Mouse (Mus musculus) left cerebral cortex, adult 18-20 months (tissue): ENCODE data around the gene A830005F24Rik. TPM values are rescaled to one million over a fixed set of nuclear protein-coding genes. Genes with fewer than 3 reads are reported as not detected.
A peak's percentile ranks its signal among the peaks of the same experiment; 100 is the strongest.

Source experiments
- DNase-seq, 2 experiments: peaks; one replicate each; pipeline ENCODE4 v3.0.0; 2021 to 2022; ENCODE audit warnings: low spot score in 2 of 2, mixed read lengths in 1 of 2
- microRNA-seq, 2 experiments: library from miRNA; unstranded; fragments of <30 nt; microRNA quantifications; one replicate each; pipeline ENCODE4 v1.2.0; 2021
- total RNA-seq, 2 experiments: library from RNA; stranded (reverse); gene quantifications; 2 replicates each; pipeline ENCODE4 v1.2.3; 2021

The A830005F24Rik gene
- total RNA-seq, 2 experiments from 2014 or later: 1.7 to 1.8 TPM

DNA sequence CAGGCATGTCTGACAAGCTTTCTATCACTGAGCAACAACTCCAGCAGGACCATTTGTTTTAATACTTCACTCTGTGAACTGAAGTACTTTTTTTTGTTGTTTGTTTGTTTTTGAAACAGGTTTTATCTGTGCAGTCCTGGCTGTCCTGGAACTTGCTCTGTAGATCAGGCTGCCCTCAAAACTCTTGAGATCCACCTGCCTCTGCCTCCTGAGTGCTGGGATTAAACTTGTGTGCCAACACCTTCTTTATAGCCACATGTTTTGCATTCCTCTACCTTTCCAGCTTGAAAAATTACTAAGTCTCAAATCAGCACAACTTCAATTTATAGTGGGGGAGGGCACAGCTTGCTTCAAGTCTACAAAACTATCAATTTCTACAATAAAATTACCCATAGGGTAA, 31.0 kb downstream of the A830005F24Rik start:
- DNase-seq: no peak

DNA sequence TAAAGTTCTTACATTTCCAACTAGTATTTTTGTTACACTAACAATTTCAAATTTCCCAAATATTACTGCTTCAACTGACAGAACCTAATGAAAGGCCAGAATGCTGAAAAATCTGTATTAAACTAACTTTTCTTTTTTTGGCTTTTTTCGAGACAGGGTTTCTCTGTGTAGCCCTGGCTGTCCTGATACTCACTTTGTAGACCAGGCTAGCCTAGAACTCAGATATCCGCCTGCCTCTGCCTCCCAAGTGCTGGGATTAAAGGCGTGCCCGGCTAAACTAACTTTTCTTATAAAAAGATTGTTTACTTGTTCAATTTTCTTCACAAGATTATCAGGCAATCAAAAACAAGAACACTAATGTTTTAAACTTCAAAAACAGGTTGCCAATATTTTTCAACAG, 31.5 kb downstream of the A830005F24Rik start:
- no peak for DNase-seq

DNA sequence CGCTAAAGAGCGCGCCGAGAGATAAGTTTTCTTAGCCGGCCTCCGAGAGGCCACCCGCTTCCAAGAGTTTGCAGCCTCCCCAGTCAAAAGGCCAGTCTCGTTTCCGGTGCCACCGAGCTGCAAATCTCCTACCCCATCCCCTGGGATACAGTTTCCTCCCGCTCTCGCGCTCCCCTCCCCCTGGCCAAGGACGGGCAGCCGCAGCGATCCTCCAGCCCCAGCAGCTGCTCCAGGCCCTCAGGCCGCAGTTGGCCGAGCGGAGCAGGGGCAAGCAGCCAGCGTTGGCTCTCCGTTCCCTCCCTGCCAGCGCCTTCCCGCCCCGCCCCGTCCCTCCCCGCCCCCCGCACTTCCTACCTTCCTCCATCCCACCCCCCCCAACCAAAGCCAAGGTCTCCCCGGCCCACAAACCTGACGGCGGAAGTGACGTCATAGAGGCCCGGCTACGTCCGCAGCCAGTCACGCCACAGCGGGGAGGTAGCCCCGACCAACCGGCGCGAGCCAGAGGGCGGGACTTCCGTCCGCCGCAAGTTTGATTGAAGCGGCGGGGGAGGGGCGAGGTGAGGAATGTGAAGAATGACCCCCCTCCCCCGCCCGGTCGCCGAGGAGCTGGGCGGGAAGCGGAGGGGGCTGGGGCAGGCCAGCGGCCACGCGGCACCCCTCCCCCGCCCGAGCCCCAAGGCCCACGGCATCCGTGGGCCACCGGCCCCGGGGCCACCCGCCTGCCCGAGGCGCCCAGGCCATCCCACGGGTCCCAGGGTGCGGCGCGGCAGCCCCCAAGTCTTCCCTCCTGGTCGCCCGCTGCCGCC, 32.3 kb downstream of the A830005F24Rik start:
- peak; percentile 96 to 98 for DNase-seq

DNA sequence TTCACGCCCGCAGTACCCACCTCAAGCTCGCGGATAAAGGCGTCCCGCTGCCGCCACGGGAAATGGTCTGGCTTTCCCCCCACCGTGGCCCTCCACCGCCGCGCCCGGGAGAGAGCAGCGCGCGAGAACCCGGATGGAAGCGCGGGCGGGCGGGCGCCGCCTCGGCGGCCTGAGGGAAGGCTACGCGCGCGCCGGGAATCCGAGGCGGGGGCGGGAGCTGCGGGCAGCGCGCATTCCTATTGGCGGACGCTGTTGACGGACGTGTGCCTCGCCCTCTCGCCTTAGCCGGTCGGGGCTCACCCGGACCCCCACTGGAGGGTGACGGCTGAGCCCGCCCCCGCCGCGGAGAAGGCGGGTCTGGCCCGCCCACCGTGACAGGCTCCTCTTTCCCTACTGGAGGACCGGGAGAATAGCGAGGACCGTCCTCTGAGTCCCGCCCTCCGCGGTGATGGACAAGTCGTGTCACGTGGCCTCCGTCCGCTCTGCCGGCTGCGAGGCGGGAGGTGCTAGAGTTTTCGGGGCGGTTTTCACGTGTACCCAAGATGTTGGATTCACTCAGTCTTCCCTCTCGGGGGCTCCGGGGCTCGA, 33.1 kb downstream of the A830005F24Rik start:
- peak; percentile 99 to 100 for DNase-seq

DNA sequence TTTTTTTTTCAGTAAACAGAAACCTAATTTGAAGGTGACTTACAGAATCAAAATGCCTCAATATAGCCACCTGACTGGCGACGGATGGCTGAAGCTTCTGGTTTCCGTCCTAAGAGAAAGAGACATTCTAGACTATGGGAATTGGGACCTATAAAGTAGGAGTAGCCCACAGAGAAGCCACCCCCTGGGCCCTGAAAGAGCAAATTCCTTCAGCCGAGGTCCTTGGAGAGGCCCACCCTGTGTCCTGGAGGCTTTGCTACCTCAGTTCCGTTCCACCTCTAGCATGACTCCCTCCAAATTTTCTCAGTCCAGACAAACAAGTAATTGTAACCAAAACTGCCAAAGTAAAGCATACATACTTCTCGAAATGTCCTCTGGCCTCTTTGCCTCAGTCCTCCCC, 34.3 kb downstream of the A830005F24Rik start:
- DNase-seq: no peak

DNA sequence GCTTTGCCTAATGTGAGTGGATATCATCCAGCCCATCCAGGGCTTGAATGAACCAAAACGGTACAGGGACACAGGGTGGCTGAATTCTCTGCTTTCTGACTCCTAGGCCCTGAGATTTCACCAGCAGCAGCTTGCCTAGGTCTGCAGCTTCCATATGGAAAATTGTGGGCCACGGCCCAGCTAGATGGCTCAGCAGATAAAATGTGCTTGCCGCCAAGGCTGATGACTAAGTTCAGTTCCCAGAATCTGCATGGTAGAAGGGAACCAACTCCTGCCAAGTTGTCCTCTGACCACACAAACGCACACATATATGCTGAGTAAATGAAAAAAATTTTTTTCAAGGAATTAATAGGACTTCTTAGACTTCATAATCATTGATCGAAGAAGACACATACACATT, 34.9 kb downstream of the A830005F24Rik start:
- no peak for DNase-seq

DNA sequence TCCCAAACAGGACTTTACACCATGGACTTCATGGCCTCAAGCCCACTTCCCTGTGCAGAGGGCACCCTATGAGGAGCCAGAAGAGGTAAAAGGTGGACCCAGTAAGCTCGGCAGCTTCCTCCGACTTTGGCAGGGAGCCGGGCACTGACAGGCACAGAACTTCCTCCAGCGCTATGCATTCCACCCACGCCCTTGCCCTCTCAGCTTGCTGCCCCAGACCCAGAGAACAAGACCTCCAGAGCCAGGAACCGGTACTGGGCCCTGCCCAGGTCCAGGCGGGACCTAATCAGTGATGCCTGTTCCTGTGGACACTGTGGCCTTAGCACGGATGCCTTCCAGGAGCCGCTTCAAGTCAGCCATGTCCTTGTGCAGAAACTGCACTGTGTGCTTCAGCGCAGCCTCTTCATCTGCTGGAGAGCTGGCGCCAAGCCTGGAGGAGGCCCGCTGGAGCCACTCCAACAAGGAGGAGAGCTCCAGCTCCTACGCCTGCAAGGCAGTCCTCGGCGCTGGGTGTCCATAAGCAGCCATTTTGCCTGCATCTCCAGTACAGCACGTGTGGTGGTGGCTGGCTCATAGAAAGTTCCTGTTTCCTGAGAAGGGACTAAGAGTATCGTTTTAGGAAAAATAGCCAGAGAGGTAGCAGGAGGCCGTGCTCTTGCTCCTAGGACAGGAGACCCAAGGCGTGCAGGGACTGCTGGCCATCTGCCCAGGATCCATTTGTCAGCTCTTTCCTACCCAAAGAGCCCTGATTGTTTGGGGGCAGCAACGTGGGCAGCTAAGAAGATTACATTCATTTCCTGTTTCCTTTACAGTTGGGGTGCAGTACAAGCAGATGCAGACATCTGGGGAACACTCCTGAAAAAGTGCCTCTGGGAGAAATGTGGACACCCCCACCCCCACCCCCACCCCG, 39.1 kb downstream of the A830005F24Rik start:
- peak; percentile 94 for DNase-seq

DNA sequence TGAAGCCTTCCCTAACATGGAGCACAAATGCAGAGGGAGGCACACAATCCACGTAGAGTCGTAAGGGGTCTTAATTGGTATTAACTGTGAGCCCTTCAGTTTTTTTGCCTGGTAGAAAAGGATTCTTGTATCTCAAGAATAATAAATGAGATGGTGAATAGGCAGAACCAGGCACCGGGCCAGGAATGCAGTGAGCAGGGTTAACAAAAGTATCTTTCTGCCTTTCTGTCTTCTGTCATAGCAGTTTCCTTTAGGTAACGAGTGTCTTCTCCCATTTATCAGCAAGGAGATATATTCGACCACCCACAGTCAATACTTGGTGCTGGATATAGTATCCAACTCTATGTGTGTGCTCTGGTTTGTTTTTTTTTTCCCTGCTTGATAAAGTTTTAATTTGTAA, 40.1 kb downstream of the A830005F24Rik start:
- DNase-seq: no peak

DNA sequence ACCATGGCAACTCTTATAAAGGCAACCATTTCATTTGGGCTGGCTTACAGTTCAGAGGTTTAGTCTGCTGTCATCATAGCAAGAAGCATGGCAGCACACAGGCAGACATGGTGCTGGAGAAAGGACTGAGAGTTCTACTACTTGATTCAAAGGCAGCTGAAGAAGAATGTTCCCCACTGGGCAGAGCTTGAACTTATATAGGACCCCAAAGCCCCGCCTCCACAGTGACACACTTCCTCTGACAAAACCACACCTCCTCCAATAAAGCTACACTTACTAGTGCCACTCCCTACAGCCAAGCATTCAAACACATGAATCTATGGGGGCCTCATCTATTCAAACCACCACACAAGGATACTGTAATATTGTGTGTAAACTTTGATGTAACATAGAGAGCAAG, 41.2 kb downstream of the A830005F24Rik start:
- DNase-seq: no peak

DNA sequence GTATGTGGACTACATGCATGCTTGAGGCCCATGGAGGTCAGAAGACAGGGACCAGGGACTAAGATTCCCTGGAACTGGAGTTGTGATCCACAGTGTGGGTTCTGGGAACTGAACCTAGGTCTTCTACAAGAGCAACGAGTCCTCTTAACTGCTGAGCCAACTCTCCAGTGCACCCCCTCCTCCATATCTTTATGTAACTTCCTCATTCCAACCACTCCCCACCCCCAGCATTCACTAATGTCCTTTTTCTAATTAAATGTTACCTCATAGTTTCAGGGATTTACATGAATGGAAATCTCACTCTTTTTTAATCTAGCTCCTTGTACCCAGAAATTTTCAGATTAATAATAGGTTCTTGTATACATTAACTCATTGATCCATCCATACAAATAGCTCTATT, 42.6 kb downstream of the A830005F24Rik start:
- no peak for DNase-seq

DNA sequence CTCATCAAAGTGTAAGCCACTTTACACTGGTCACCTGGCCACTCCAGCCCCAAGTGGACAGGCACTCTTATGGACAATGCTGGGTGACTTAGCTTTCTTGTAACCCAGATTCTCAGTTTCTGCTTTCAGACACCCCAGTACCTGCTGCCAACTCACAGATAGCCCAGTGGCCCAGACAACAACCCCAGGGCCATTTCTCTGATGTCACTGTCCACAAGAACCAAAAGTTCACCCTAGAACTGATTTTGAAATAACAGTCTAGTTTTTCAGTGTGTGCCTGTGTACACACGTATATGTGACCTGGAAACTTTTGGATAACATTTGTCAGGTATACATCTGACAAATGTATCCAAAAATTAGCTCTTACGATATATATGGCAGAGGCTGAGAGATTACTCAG, 48.1 kb downstream of the A830005F24Rik start:
- no peak for DNase-seq

DNA sequence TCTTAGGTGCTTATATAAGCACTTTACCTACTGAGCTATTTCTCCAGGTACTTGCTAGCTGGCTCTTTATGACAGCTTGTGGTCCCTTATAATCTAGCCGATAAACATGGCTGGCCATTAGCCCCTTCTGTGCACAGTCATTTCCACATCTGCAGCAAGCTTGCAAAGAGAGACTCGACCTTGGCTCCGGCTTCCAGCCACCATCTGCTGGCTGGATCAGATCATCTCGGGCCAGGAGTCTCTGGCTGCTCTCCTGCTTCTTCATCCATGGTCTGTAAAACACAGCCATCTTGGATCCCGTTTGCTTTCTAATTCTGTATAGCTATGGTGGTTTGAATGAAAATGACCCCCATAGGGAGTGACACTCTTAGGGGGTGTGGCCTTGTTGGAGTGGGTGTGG, 49.0 kb downstream of the A830005F24Rik start:
- DNase-seq: no peak

Small RNAs within 50 kb of the gene (microRNA-seq; reads per million reads assigned to microRNA genes)
- gene Gm24111 (0 reads per million in 2 experiments), gene Mirlet7a-1 (289 to 308 reads per million in 2 experiments), gene Mirlet7d (19,818 to 20,856 reads per million in 2 experiments), gene Mirlet7f-1 (0 reads per million in 2 experiments)

Other genes starting within 250 kb of the A830005F24Rik start
- 10 to 100 TPM; 21.1 to 28.8 TPM for gene Zfp169, start 119 bp upstream of the A830005F24Rik start, total RNA-seq
- 10 to 100 TPM; 21.8 to 23.5 TPM for gene Ptpdc1, start 112.1 kb downstream of the A830005F24Rik start, total RNA-seq
- not detected for gene Barx1, start 149.4 kb downstream of the A830005F24Rik start, total RNA-seq